Mouse (Mus musculus): ENCODE results near the gene Lipa.

DNA sequence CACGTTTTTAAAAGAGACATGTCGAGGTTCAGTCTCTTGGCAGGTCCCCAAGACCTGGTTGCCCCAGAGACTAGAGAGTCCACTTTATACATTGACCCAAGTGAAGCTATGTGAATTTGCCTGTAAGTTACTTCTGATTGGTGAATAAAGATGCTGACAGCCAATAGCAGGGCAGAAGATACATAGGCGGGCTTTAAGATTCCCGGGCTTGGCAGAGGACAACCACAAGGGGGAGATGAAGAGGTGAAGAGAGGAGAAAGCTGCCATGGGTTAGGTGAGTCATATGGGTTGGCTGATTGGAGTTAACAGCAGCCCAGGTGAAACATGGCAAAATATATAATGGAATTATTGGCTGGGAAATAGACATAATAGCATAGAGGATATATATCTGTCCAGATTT, 26.5 kb downstream of the Lipa start:
- TF ChIP-seq CTCF (conservative IDR thresholded peaks at IDR 0.05; ENCODE audit: insufficient read depth, insufficient read length, low read depth, low read length) (peak; percentile 70), POLR2A (IDR thresholded peaks at IDR 0.05; ENCODE audit: low read depth, low read length) (no peak)

Measured in kidney, adult 2 months (tissue).